Mouse (Mus musculus): ENCODE measurements around the gene Nmu.

The Nmu gene

GRCm38 (mm10) chr5:76363453-76364104, at the start of gene Nmu:
TSS of gene Nmu (minus strand) at chr5:76363788.
- no peak for DNase-seq (ENCODE audit: low spot score in 2 of 2)

- DNase-seq (ENCODE audit: low spot score in 2 of 2): no peak
Measured at GRCm38 (mm10) chr5:76411697-76412096, 48.1 kb upstream of the Nmu start.

DNA sequence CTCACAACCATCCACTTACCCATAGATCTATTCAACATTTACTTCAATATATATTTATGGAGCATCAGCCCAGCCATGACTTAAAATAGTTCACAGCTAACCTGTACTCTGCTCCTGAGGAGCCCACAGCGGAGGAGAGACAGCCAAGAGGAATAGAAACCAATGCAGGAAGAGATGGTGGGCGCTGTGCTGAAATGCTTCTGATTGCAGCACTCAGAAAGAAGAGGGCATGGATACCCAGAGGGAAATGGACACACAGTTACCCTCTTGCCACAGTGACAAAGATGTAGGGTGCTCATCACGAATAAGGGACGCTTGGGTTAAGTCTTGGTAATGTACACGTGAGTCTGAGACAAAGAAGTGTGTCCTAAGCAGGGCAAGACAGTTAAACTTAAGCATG, 30.8 kb upstream of the Nmu start:
- no peak for DNase-seq (ENCODE audit: low spot score in 2 of 2)

GRCm38 (mm10) chr5:76389041-76389795, 25.6 kb upstream of the Nmu start:
- DNase-seq (ENCODE audit: low spot score in 2 of 2): peak in 1 of 2 experiments; percentile 4

GRCm38 (mm10) chr5:76388474-76388873, 24.9 kb upstream of the Nmu start:
- no peak for DNase-seq (ENCODE audit: low spot score in 2 of 2)

GRCm38 (mm10) chr5:76383673-76384072, 20.1 kb upstream of the Nmu start:
- no peak for DNase-seq (ENCODE audit: low spot score in 2 of 2)

DNA sequence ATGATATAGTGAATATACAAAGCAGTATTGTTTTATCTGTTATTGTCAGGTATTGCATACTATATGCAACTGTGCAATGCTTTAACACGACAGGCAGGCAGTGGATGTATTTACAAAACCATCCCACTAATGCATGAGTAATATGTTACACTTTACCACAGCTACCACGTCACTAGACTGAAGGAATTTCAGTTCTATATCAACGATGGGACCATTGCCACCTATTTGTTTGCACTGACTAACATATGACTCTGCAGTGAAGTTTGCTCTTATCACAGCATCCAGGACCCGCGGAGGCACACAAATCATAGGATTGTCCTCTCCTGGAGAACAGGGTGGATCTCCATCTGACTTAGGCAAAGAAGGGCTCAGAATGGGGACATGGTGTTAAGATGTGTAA, 18.2 kb upstream of the Nmu start:
- no peak for DNase-seq (ENCODE audit: low spot score in 2 of 2)

GRCm38 (mm10) chr5:76379216-76379615, 15.6 kb upstream of the Nmu start:
- no peak for DNase-seq (ENCODE audit: low spot score in 2 of 2)

DNA sequence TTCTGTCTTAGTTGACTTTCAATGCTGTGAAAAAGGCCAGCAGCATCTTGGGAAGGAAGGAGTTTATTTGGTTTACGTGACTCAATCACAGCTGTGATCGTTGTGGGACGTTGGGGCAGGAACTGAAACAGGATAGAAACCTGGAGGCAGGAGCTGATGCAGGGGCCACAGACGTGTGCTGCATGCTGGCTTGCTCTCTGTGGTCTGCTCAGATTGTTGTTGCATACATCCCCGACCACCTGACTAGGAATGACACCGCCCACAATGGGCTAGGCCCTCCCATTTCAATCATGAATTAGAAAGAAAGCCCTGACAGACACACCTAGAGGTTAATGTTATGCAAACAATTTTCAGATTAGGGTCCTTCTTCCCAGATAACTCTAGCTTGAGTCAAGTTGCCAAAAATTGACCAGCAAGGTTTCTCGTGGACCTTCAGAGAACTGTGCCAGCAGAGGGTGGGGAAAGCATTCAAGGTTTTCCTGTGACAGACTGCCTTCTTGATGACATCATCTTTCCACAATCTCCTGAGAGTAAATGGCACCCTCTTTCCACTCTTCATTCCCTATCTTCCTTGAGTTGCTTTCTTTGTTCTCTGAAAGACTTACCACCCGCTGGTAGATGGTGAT, 5.7 kb upstream of the Nmu start:
- no peak for DNase-seq (ENCODE audit: low spot score in 2 of 2)

DNA sequence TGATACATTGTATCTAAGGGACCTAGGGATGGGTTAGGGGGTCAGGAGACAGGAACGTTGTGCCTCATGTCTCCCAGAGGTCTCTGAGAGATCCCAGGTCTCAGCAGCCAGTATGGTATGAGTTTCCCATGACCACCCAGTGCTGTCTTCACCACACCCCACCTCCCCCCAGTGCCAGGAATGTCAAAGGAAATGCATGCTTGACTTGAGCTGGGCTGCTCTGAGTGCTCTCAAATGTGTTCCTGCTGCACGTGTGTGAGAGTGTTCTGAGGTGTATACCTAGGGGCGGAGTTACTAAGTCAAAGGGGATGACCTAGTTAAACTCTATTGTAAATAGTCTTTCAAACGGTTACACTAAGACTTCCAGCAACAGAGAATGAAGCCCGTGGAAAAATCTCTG, 1.8 kb upstream of the Nmu start:
- no peak for DNase-seq (ENCODE audit: low spot score in 2 of 2)

- no peak for DNase-seq (ENCODE audit: low spot score in 2 of 2)
Measured at GRCm38 (mm10) chr5:76360786-76361185, 2.8 kb downstream of the Nmu start.

DNA sequence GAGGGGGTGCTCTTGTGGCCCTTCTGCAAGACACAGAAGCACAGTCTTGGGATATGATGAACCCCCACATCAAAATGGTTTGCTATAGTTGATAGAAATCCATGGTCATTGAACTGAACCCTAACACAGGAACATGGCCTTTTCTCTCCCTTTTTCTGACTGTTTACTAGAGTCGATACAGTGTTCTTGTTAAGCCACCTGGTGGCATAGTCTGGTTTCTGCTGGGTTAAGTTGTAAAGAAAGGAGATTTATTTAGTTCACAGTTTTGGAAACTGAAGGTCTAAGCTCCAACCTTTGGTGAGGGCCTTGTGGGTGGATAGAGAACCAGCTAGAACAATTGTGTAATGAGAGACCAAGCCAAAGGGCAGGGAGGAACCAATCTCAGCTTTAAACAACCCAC, 3.5 kb downstream of the Nmu start:
- no peak for DNase-seq (ENCODE audit: low spot score in 2 of 2)

DNA sequence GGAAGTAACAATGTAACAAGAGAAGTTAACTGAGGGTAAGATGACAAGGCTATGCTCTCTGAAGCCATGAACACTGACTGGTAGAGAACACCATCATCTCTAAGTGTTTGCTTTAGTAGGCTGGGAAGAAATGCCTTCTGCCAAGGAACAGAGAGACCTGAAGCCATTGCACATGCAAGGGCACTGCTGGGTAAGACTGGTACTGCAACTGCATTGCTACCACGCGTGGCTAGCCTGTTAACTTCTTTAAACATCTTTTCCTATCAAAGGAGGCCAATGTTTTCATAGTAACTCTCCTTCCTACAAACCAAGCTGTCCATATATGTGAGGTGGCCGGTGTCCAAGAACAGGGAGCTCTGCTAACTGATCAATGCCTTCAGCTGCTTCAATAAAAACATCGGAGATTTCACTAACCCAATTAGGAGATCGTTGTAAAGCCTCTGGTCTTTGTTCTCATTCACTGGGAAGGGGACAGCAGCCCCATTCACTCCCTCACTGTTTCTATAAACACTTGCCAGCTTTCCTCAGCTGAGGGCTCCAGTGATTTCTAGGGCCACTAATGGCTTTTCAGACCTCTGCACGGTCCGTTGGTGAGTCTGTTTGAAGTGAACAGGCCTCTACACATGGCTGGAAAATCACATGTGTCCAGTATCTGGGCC, 11.5 kb downstream of the Nmu start:
- no peak for DNase-seq (ENCODE audit: low spot score in 2 of 2)

DNA sequence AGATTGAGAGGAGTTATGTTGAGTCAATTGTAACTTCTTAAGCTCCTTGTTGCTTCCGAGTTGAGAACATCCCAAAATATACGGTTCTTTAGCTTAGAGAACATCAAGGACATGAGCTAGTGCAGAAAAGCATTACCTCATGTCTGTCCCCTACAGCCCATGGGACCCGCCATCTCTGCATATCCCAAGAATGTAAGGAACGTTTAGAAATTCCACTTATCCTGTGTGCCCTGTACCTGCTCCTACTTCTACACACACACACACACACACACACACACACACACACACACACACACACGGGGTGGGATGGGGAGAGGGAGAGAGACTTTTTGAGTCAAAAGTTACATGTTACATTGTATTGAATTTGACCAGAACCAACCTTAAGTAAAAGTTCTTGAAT, 12.1 kb downstream of the Nmu start:
- DNase-seq (ENCODE audit: low spot score in 2 of 2): no peak

DNA sequence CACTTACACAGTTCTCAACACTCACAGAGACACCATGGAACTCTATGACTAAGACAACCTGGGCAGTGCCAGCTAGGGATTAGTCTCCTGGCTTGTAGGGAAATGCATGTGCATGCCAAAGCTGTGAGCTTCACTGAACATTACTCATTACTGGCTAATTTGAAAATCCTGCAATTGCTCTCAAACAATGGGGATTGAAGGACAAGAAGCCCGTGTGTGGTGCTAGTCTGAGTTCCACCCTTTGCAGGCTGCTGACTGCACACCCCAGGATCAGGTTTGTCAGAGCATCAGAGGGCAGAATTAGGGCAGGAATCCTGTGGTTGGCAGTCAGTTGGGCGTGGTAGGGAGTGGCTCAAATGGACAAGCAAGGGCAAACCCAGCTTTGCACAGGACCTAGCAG, 17.5 kb downstream of the Nmu start:
- peak; percentile 51 to 66 for DNase-seq (ENCODE audit: low spot score in 2 of 2)

DNA sequence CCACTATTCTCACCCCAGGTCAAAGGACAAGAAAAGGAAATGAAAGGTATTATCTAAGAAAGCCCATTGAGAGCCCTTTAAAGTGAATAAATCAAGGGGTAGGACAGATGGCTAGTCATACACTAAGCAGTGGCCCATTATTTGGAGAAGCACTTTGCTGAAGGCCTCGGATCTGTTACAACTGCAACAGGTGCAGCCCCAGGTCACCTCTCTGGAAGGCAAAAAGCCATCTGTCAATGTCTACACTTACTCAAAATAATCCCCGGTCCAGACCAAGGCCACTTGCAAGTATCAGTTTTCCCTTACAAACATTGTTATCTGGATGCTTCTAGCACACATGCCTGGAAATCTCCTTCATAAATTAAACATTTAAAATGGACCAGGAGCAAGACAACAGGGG, 22.7 kb downstream of the Nmu start:
- DNase-seq (ENCODE audit: low spot score in 2 of 2): no peak

- DNase-seq (ENCODE audit: low spot score in 2 of 2): no peak
Measured at GRCm38 (mm10) chr5:76337100-76337499, 26.5 kb downstream of the Nmu start.

DNA sequence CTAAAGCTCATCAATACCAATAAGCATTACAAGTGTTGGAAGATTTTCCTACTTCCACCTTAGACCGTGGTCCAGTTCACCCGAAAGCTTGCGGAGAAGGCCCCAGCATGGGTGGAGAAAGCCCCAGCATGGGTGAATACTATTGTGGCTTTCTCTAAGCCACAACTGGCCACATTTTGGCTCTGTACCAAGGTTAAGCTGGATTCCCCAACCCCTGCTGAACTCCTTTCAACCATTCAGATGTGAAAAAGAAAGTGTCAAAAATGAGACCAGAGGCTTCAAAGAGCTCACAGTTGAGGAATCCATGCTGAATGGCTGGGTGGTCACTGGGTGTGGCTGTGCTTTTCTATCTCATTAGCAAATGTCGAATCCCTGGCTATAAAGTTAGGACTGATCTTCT, 29.8 kb downstream of the Nmu start:
- DNase-seq (ENCODE audit: low spot score in 2 of 2): no peak

- no peak for DNase-seq (ENCODE audit: low spot score in 2 of 2)
Measured at GRCm38 (mm10) chr5:76330953-76331352, 32.6 kb downstream of the Nmu start, which contains the start of gene Pdcl2. TSS of gene Pdcl2 (minus strand) at chr5:76331156.

DNA sequence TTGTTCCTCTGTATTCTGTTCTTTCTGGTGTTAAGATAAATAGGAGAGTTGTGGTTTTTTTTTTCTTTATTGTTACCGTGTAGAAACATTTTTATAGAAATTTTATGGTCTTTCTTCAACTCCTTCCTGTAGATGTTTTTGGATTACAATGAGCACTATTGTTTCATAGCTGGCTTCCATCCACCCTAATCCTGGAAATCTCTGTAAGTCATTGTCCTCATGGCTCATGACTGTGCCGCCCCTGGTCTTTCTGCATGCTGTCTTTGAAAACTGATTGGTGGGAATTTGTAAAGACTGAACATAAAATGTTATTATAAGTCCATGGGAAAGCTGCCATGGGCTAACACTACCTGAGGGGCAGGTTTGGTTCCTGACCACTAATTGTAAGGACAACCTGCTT, 36.3 kb downstream of the Nmu start:
- no peak for DNase-seq (ENCODE audit: low spot score in 2 of 2)

GRCm38 (mm10) chr5:76325113-76325512, 38.5 kb downstream of the Nmu start:
- no peak for DNase-seq (ENCODE audit: low spot score in 2 of 2)
